Mouse (Mus musculus) midbrain, embryonic 16.5 days (tissue): ENCODE data around the gene Card11. TPM values are rescaled to one million over a fixed set of nuclear protein-coding genes. Genes with fewer than 3 reads are reported as not detected.

Experiments used
- ATAC-seq: fragments of 200-750 bp; cut with Nextera tagmentation; 2 replicates; pipeline ENCODE4 v1.8.0; 2017; ENCODE audit warnings: moderate TSS enrichment
- H3K27ac ChIP-seq: fragments of 300-500 bp; sonication (generic); 2 replicates; pipeline ENCODE4 v1.5.1; 2014; ENCODE audit warnings: mild to moderate bottlenecking, low read length, mixed read lengths
- H3K27me3 ChIP-seq: fragments of 300-500 bp; sonication (generic); 2 replicates; pipeline ENCODE4 v1.6.1; 2014; ENCODE audit warnings: low read depth, low read length, mixed read lengths; ENCODE audit not compliant: control insufficient read depth, insufficient read depth
- H3K36me3 ChIP-seq: fragments of 300-500 bp; sonication (generic); 2 replicates; pipeline ENCODE4 v1.6.1; 2014; ENCODE audit warnings: mild to moderate bottlenecking, low read length, moderate library complexity, mixed read lengths; ENCODE audit not compliant: control insufficient read depth, insufficient read depth
- H3K4me1 ChIP-seq: fragments of 300-500 bp; sonication (generic); 2 replicates; pipeline ENCODE4 v1.6.1; 2014; ENCODE audit warnings: mild to moderate bottlenecking, low read length, mixed read lengths; ENCODE audit not compliant: control insufficient read depth, insufficient read depth
- H3K4me2 ChIP-seq: fragments of 300-500 bp; sonication (generic); 2 replicates; pipeline ENCODE4 v1.6.1; 2014; ENCODE audit warnings: mild to moderate bottlenecking, low read length, mixed read lengths
- H3K4me3 ChIP-seq: fragments of 300-500 bp; sonication (generic); 2 replicates; pipeline ENCODE4 v1.5.1; 2014; ENCODE audit warnings: low read depth, mild to moderate bottlenecking, low read length, moderate library complexity, mixed read lengths
- H3K9ac ChIP-seq: fragments of 300-500 bp; sonication (generic); 2 replicates; pipeline ENCODE4 v1.6.1; 2014; ENCODE audit warnings: low read depth, low read length, mixed read lengths
- H3K9me3 ChIP-seq: fragments of 300-500 bp; sonication (generic); replicated peaks from 2 replicates; pipeline ENCODE4 v1.6.1; 2014; ENCODE audit warnings: mild to moderate bottlenecking, low read length, mixed read lengths; ENCODE audit not compliant: control insufficient read depth, poor library complexity, severe bottlenecking
- WGBS: fragments of 180-500 bp; shearing (Covaris S2); extraction: QIAGEN DNeasy Blood & Tissue Kit; methylation state at CpG from one replicate; pipeline ENCODE4 v1.1.7; 2014; 5-methylcytosine and 5-hydroxymethylcytosine counted together
- polyA plus RNA-seq: library from polyadenylated mRNA; unstranded; fragments of >200 nt; fragmentation: Nextera tagmentation; extraction: Ambion mirVana; gene quantifications from 2 replicates; pipeline ENCODE4 v1.2.1, GENCODE M21; 2015

Card11 gene
- polyA plus RNA-seq, 1 experiment from 2014 or later = not detected

DNA sequence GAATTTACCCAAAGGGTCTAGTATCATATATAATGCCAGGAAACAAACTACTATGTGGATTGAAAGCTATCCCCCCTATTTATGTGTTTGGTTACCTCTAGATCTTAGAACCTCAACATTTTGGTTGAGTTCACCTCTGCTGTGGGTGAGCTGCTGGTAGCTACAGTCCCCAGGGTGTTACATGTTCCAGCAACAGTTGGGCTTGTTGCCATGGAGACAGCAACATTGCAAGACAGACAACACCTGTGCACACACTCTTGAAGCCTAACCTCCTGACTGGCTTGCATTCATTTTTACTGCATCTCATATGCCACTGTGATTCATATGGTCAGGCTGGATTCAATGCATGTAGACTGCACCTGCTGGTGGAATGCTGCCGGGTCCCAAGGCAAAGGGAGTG, 32.6 kb upstream of the Card11 start:
- no peaks in the 10 kb centered on the region for H3K4me1 ChIP-seq
- H3K27me3 ChIP-seq = no peaks in the 10 kb centered on the region
- no peaks in the 10 kb centered on the region for H3K9me3 ChIP-seq
- H3K4me3 ChIP-seq = no peak overlapping the region
- no peak overlapping the region for H3K9ac ChIP-seq
- WGBS = 92% methylated on average over 1 of the region's 1 CpGs
- no peaks in the 10 kb centered on the region for H3K36me3 ChIP-seq
- H3K27ac ChIP-seq = no peak overlapping the region
- no peak for ATAC-seq
- no peak overlapping the region for H3K4me2 ChIP-seq

- H3K27ac ChIP-seq = no peak overlapping the region
- WGBS = 84% methylated on average over 2 of the region's 2 CpGs
- no peak for ATAC-seq
Measured at GRCm38 (mm10) chr5:141029364-141029763, 29.0 kb upstream of the Card11 start.

GRCm38 (mm10) chr5:141025635-141026034, 25.3 kb upstream of the Card11 start:
- Histone ChIP-seq H3K27ac (no peak overlapping the region), H3K36me3 (no peaks in the 10 kb centered on the region), H3K9me3 (peaks cover 9% of the 10 kb centered on the region; the same call in 1 of the 2 replicates), H3K9ac (no peak overlapping the region), H3K4me1 (no peaks in the 10 kb centered on the region), H3K4me2 (no peak overlapping the region), H3K4me3 (no peak overlapping the region), H3K27me3 (no peaks in the 10 kb centered on the region)
- 91% methylated on average over 3 of the region's 3 CpGs for WGBS
- no peak for ATAC-seq

More at GRCm38 (mm10) chr5:141029364-141029763, 29.0 kb upstream of the Card11 start:
- H3K9me3 ChIP-seq = no peaks in the 10 kb centered on the region
- no peak overlapping the region for H3K4me3 ChIP-seq
- H3K27me3 ChIP-seq = no peaks in the 10 kb centered on the region
- H3K36me3 ChIP-seq = no peaks in the 10 kb centered on the region
- no peak overlapping the region for H3K4me2 ChIP-seq
- no peak overlapping the region for H3K9ac ChIP-seq
- no peaks in the 10 kb centered on the region for H3K4me1 ChIP-seq

DNA sequence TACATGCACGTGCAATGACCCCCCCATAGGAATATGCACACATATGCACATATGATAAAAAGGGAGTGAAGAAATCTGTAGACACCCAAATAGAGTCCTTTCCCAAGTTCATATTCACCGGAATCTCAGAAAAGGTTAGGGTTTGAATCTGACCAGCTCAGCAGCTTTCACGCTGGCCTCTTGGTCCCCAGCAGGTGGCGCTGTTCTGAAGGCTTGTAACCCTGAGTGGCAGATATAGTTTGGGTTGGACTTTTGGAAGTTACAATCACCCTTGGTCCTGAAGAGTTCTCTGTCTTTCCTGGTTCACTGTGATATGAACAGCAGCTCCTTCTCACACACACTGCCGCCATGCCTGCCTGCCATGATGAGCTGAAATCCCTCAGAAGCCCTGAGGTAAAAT, 24.1 kb upstream of the Card11 start:
- Histone ChIP-seq H3K9ac (no peak overlapping the region), H3K4me3 (no peak overlapping the region), H3K4me2 (no peak overlapping the region), H3K9me3 (peaks cover 9% of the 10 kb centered on the region; the same call in 1 of the 2 replicates), H3K4me1 (no peaks in the 10 kb centered on the region), H3K36me3 (no peaks in the 10 kb centered on the region), H3K27ac (no peak overlapping the region), H3K27me3 (no peaks in the 10 kb centered on the region)
- ATAC-seq = no peak
- WGBS = 71% methylated on average over 5 of the region's 5 CpGs

DNA sequence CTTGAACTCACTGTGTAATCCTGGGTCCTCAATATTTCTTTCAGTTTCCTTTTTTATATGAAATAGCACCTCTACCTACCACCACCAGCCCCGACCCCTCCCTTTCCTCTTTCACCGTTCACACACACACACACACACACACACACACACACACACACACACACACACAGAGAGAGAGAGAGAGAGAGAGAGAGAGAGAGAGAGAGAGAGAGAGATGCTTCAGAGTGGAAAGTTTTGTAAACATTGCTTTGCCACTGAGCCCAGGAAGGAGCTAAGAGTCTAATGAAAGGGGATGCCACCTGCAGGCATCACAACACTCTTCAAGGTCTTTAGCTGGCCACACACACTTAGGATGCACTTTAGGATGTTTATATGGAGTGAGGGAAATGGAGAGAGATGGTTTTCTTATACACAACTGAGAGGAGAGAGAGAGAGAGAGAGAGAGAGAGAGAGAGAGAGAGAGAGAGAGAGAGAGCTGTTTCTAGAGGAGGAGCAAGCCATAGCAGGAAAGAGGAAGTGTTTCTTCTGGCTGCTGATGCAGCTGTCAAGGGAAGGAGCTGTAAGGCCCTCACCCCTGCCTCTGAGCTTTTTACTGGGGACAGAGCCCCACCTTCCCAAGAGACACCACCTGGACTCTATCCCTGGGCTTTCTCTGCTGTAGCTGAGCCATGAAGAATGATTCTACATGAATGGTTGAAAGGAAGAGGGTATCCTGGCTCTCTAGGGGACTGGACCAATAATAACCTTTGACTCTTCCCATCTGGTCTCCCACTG, 17.7 kb upstream of the Card11 start:
- Histone ChIP-seq H3K9ac (no peak overlapping the region), H3K36me3 (no peaks in the 10 kb centered on the region), H3K27me3 (no peaks in the 10 kb centered on the region), H3K4me3 (no peak overlapping the region), H3K9me3 (peaks cover 9% of the 10 kb centered on the region; the same call in 1 of the 2 replicates), H3K27ac (no peak overlapping the region), H3K4me2 (no peak overlapping the region), H3K4me1 (no peaks in the 10 kb centered on the region)
- ATAC-seq = no peak
- WGBS = 78% methylated on average over 2 of the region's 2 CpGs

- H3K4me1 ChIP-seq = no peaks in the 10 kb centered on the region
- no peak overlapping the region for H3K9ac ChIP-seq
- no peak overlapping the region for H3K4me3 ChIP-seq
- WGBS = 71% methylated on average over 1 of the region's 1 CpGs
- no peaks in the 10 kb centered on the region for H3K36me3 ChIP-seq
- H3K27me3 ChIP-seq = no peaks in the 10 kb centered on the region
- peaks cover 1% of the 10 kb centered on the region; the same call in 1 of the 2 replicates for H3K9me3 ChIP-seq
- no peak overlapping the region for H3K27ac ChIP-seq
- ATAC-seq = no peak
- H3K4me2 ChIP-seq = no peak overlapping the region
Measured at GRCm38 (mm10) chr5:141016082-141016481, 15.7 kb upstream of the Card11 start.

- WGBS = 96% methylated on average over 6 of the region's 6 CpGs
- H3K4me1 ChIP-seq = no peaks in the 10 kb centered on the region
- H3K4me3 ChIP-seq = no peak overlapping the region
- no peak overlapping the region for H3K9ac ChIP-seq
- no peak for ATAC-seq
- no peaks in the 10 kb centered on the region for H3K36me3 ChIP-seq
- H3K9me3 ChIP-seq = no peaks in the 10 kb centered on the region
- H3K27ac ChIP-seq = no peak overlapping the region
- H3K4me2 ChIP-seq = no peak overlapping the region
- H3K27me3 ChIP-seq = no peaks in the 10 kb centered on the region
Measured at GRCm38 (mm10) chr5:141014216-141014615, 13.8 kb upstream of the Card11 start.

GRCm38 (mm10) chr5:141013465-141013864, 13.1 kb upstream of the Card11 start:
- Histone ChIP-seq H3K27ac (no peak overlapping the region), H3K9me3 (no peaks in the 10 kb centered on the region), H3K4me2 (no peak overlapping the region), H3K4me1 (no peaks in the 10 kb centered on the region), H3K9ac (no peak overlapping the region), H3K4me3 (no peak overlapping the region), H3K36me3 (no peaks in the 10 kb centered on the region), H3K27me3 (no peaks in the 10 kb centered on the region)
- WGBS = 87% methylated on average over 9 of the region's 9 CpGs
- ATAC-seq = no peak

- no peak overlapping the region for H3K4me3 ChIP-seq
- no peak overlapping the region for H3K27ac ChIP-seq
- no peak overlapping the region for H3K9ac ChIP-seq
- no peaks in the 10 kb centered on the region for H3K27me3 ChIP-seq
- H3K9me3 ChIP-seq = no peaks in the 10 kb centered on the region
- H3K4me2 ChIP-seq = no peak overlapping the region
- 85% methylated on average over 5 of the region's 5 CpGs for WGBS
- ATAC-seq = no peak
- no peaks in the 10 kb centered on the region for H3K4me1 ChIP-seq
- H3K36me3 ChIP-seq = no peaks in the 10 kb centered on the region
Measured at GRCm38 (mm10) chr5:141005491-141005890, 5.1 kb upstream of the Card11 start.
